Mouse (Mus musculus) bone marrow macrophage, adult 2 months (primary cell): Measurements from ENCODE around the gene Agfg2.

Experiments used
- CTCF ChIP-seq: IDR thresholded peaks from 2 replicates; pipeline ENCODE4 v1.5.1; 2012; ENCODE audit warnings: low read depth, mild to moderate bottlenecking, low read length, moderate library complexity
- POLR2A ChIP-seq: IDR thresholded peaks from 2 replicates; pipeline ENCODE4 v1.6.1; 2012; ENCODE audit warnings: mild to moderate bottlenecking, low read depth, low read length, borderline replicate concordance

GRCm38 (mm10) chr5:137686127-137686790 lies 1.7 kb upstream of the Agfg2 start:
- TF ChIP-seq POLR2A (no peak), CTCF (no peak)
